Mouse (Mus musculus) embryonic stem cell, embryonic (primary cell): ENCODE data around the gene Smox.

Source experiments
- CTCF ChIA-PET, 4 experiments: fragments of 300-600 bp in 2 of 4; fragments of 350-600 bp in 2 of 4; sonication (Branson Sonifier 250); formaldehyde crosslinking; loops; one replicate each; lab custom pipeline; 2022; ENCODE audit warnings: inconsistent platforms in 2 of 4; lab: Charles Lee
- POLR2A ChIA-PET, 4 experiments: fragments of 300-600 bp in 2 of 4; fragments of 350-600 bp in 2 of 4; sonication (Branson Sonifier 250); formaldehyde crosslinking; loops; one replicate each; lab custom pipeline; 2022; ENCODE audit warnings: antibody characterized with exemption in 4 of 4, inconsistent platforms in 1 of 4; lab: Charles Lee

Gene Smox

GRCm38 (mm10) chr2:131497224-131497856 lies 6.0 kb downstream of the Smox start:
- ChIA-PET CTCF (interaction anchor here in 2 of 4 experiments (0.5 to 1.9 kb wide), 4 partner anchors 13 to 610 kb away, joined by 3 to 5 read pairs (median 4); no protein-coding TSS in a partner anchor), POLR2A (interaction anchor here in 2 of 4 experiments (0.8 to 1.5 kb wide), 3 partner anchors 12 to 145 kb away, joined by 3 to 6 read pairs (median 4); partner anchors contain the start of gene Rnf24 (in 1 of the 2))

- ChIA-PET POLR2A (interaction anchor here in 3 of 4 experiments (0.7 to 1.3 kb wide), 4 partner anchors 9 to 465 kb away, joined by 3 to 7 read pairs (median 6); no protein-coding TSS in a partner anchor), CTCF (interaction anchor here (0.6 to 1.3 kb wide), 5 partner anchors 10 to 992 kb away, joined by 3 to 6 read pairs (median 3); no protein-coding TSS in a partner anchor)
Measured at GRCm38 (mm10) chr2:131498219-131498618, 6.9 kb downstream of the Smox start.

GRCm38 (mm10) chr2:131499290-131499845 lies 8.1 kb downstream of the Smox start:
- POLR2A ChIA-PET: interaction anchor here in 2 of 4 experiments (0.7 to 1.1 kb wide), 4 partner anchors 11 to 493 kb away, joined by 3 to 5 read pairs (median 4); partner anchors contain the start of gene Mavs (in 1 of the 2)
- CTCF ChIA-PET: interaction anchor here in 3 of 4 experiments (0.6 to 1.0 kb wide), 3 partner anchors 11 to 31 kb away, joined by 3 to 5 read pairs (median 4); no protein-coding TSS in a partner anchor

- ChIA-PET POLR2A (interaction anchor here in 3 of 4 experiments (0.6 to 2.0 kb wide), 4 partner anchors 9 to 33 kb away, joined by 3 to 16 read pairs (median 5); no protein-coding TSS in a partner anchor), CTCF (interaction anchor here in 3 of 4 experiments (1.2 to 1.3 kb wide), 4 partner anchors 8 to 28 kb away, joined by 3 to 6 read pairs (median 5); no protein-coding TSS in a partner anchor)
Measured at GRCm38 (mm10) chr2:131501886-131502285, 10.6 kb downstream of the Smox start.

GRCm38 (mm10) chr2:131502561-131502960 lies 11.3 kb downstream of the Smox start:
- ChIA-PET POLR2A (no interaction called here), CTCF (interaction anchor here (0.6 to 1.7 kb wide), 4 partner anchors 8 to 40 kb away, joined by 3 to 14 read pairs (median 6); no protein-coding TSS in a partner anchor)

GRCm38 (mm10) chr2:131505431-131505830 lies 14.1 kb downstream of the Smox start:
- ChIA-PET CTCF (interaction anchor here in 2 of 4 experiments (0.6 to 1.4 kb wide), 3 partner anchors 9 to 296 kb away, joined by 3 to 8 read pairs (median 4); no protein-coding TSS in a partner anchor), POLR2A (interaction anchor here in 2 of 4 experiments (0.6 to 1.5 kb wide), 3 partner anchors 53 to 163 kb away, joined by 3 to 4 read pairs (median 3); no protein-coding TSS in a partner anchor)

GRCm38 (mm10) chr2:131506358-131506757 lies 15.1 kb downstream of the Smox start:
- ChIA-PET CTCF (no interaction called here), POLR2A (interaction anchor here in 2 of 4 experiments (0.9 to 2.0 kb wide), 2 partner anchors 8 to 10 kb away, joined by 3 to 6 read pairs; no protein-coding TSS in a partner anchor)

GRCm38 (mm10) chr2:131508501-131508900 lies 17.2 kb downstream of the Smox start:
- CTCF ChIA-PET: interaction anchor here (0.5 to 1.1 kb wide), 6 partner anchors 22 to 255 kb away, joined by 3 to 4 read pairs (median 4); no protein-coding TSS in a partner anchor
- POLR2A ChIA-PET: interaction anchor here (0.6 to 1.6 kb wide), 7 partner anchors 15 to 1218 kb away, joined by 3 to 4 read pairs (median 3); no protein-coding TSS in a partner anchor

GRCm38 (mm10) chr2:131509671-131510313 lies 18.5 kb downstream of the Smox start:
- CTCF ChIA-PET: interaction anchor here (0.5 to 2.8 kb wide), 38 partner anchors 8 to 337 kb away, joined by 3 to 28 read pairs (median 4); partner anchors contain the start of genes Cdc25b (in 1 of the 4) and Spef1 (in 1 of the 4)

GRCm38 (mm10) chr2:131510531-131510930 lies 19.2 kb downstream of the Smox start:
- CTCF ChIA-PET: interaction anchor here (0.6 to 2.8 kb wide), 39 partner anchors 9 to 454 kb away, joined by 3 to 28 read pairs (median 4); partner anchors contain the start of genes Cdc25b (in 1 of the 4) and Spef1 (in 1 of the 4)
- POLR2A ChIA-PET: interaction anchor here in 3 of 4 experiments (0.8 to 2.5 kb wide), 29 partner anchors 8 to 271 kb away, joined by 3 to 17 read pairs (median 4); partner anchors contain the start of genes Pank2 (in 1 of the 3) and Rnf24 (in 1 of the 3)

More at GRCm38 (mm10) chr2:131509671-131510313, 18.5 kb downstream of the Smox start:
- POLR2A ChIA-PET: interaction anchor here in 3 of 4 experiments (0.6 to 2.4 kb wide), 32 partner anchors 8 to 338 kb away, joined by 3 to 17 read pairs (median 4); partner anchors contain the start of genes Pank2 (in 1 of the 3) and Rnf24 (in 1 of the 3)

GRCm38 (mm10) chr2:131513477-131513876 lies 22.2 kb downstream of the Smox start:
- ChIA-PET POLR2A (interaction anchor here in 2 of 4 experiments (0.6 to 1.9 kb wide), 3 partner anchors 10 to 322 kb away, joined by 3 to 10 read pairs (median 5); no protein-coding TSS in a partner anchor), CTCF (interaction anchor here (0.6 to 2.4 kb wide), 6 partner anchors 10 to 1350 kb away, joined by 3 to 8 read pairs (median 4); no protein-coding TSS in a partner anchor)

- ChIA-PET POLR2A (interaction anchor here (0.6 to 1.9 kb wide), 7 partner anchors 9 to 1236 kb away, joined by 3 to 10 read pairs (median 4); no protein-coding TSS in a partner anchor), CTCF (interaction anchor here (0.5 to 2.4 kb wide), 7 partner anchors 9 to 1351 kb away, joined by 3 to 8 read pairs (median 4); no protein-coding TSS in a partner anchor)
Measured at GRCm38 (mm10) chr2:131514055-131514621, 22.8 kb downstream of the Smox start.

- CTCF ChIA-PET: interaction anchor here in 3 of 4 experiments (0.5 to 1.3 kb wide), 4 partner anchors 10 to 373 kb away, joined by 3 to 5 read pairs (median 3); no protein-coding TSS in a partner anchor
- POLR2A ChIA-PET: interaction anchor here in 1 of 4 experiments (0.6 to 0.7 kb wide), 2 partner anchors 731 to 810 kb away, joined by 3 read pairs; no protein-coding TSS in a partner anchor
Measured at GRCm38 (mm10) chr2:131517550-131517949, 26.3 kb downstream of the Smox start.

GRCm38 (mm10) chr2:131518790-131519189 lies 27.5 kb downstream of the Smox start:
- POLR2A ChIA-PET: interaction anchor here in 2 of 4 experiments (0.6 to 0.7 kb wide), 2 partner anchors 8 to 60 kb away, joined by 3 read pairs; no protein-coding TSS in a partner anchor
- CTCF ChIA-PET: interaction anchor here in 2 of 4 experiments (1.1 to 1.3 kb wide), 2 partner anchors 12 to 26 kb away, joined by 3 read pairs; no protein-coding TSS in a partner anchor

GRCm38 (mm10) chr2:131520743-131521142 lies 29.4 kb downstream of the Smox start:
- ChIA-PET POLR2A (interaction anchor here in 3 of 4 experiments (1.1 to 1.9 kb wide), 3 partner anchors 9 to 11 kb away, joined by 3 to 17 read pairs (median 4); no protein-coding TSS in a partner anchor), CTCF (interaction anchor here (0.6 to 1.8 kb wide), 9 partner anchors 10 to 426 kb away, joined by 3 to 8 read pairs (median 4); no protein-coding TSS in a partner anchor)

GRCm38 (mm10) chr2:131527061-131527460 lies 35.8 kb downstream of the Smox start:
- ChIA-PET CTCF (interaction anchor here in 2 of 4 experiments (0.8 to 1.4 kb wide), 3 partner anchors 18 to 104 kb away, joined by 3 to 5 read pairs (median 4); no protein-coding TSS in a partner anchor), POLR2A (interaction anchor here in 1 of 4 experiments (0.7 kb wide), 1 partner anchor 17 kb away, joined by 4 read pairs; no protein-coding TSS in a partner anchor)
